Mouse (Mus musculus) naive thymus-derived CD4-positive, alpha-beta T cell, adult 2 months (primary cell): Measurements from ENCODE around the gene Dpyd.

Experiments
- DNase-seq: peaks from one replicate; pipeline ENCODE4 v3.0.0-alpha.2; 2011; ENCODE audit warnings: low read depth

The Dpyd gene

GRCm38 (mm10) chr3:118561554-118562310 is at the start of gene Dpyd:
Gene Dpyd, plus strand, starts transcription at chr3:118562129.
- DNase-seq, result no peak

- DNase-seq, result no peak
Measured at GRCm38 (mm10) chr3:118537676-118538075, 24.3 kb upstream of the Dpyd start.

DNA sequence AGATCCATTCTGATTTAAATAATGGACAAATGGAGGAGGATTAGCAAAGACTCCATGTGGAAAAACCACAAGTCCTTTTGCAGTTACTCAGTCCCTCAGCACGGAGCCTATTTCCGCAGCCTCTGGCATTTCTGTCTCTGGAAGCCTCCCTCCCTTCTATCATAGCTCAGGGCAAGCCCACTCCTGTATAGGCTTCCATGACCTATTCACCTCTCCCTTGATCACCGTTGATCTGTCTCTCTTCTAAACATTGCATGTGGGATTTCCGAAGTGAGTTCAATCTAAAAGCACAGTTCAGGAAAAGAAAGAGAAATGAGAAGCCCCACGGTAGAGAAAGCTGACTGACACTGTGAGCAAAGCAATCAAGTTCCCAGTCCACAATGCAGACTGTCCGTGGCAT is 20.2 kb upstream of the Dpyd start:
- DNase-seq, result no peak

DNA sequence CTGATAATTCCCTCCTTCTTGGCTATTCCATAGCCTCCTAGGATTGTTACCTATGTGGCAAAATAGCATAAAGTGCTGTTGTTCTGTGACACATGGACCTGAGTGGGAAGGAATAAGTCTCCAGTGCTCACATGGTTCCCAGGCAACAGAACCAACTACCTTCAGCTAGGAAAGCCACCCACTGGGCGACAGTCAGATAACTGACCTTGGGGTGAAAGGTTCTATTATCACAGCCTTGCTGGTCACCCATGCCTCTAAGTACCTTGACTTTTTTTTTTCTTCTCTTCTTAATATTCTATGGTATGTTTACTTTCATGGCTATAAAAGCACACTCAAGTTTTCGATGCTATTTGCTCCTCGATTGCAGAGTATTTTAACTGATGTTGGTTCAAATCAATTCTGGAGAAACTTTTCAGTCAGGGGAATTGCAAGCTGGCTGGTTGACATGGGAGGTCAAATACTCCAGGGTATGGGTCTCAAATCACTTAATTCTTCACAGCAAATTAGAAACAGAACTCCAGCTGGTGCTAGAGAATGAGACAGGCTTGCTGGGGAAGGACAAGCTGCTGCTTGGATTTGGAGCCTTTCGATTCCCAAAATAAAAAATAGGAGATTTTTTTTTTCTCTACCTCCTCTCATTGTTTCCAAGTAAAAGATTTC is 14.2 kb upstream of the Dpyd start:
- DNase-seq, result no peak

GRCm38 (mm10) chr3:118557605-118558004 is 4.3 kb upstream of the Dpyd start:
- DNase-seq, result no peak

DNA sequence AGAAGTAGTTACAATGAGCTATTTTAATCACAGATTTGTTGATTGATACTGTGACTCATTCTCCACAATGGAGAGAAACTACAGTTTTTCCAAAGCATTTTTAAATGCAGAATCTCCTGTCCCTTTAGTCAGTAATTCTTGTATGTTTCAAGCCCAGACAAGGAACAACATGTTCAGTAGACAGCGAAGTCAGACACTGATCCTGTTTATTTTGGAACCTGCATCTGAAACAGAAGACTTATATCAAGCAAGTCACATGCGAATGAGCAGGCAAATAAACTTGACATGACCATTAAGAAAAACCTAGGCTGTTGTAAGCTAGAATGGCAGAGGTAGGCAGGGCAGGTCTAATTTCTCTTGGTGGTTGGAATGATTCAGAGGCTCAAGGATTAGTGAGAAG is 2.0 kb upstream of the Dpyd start:
- DNase-seq, result no peak

DNA sequence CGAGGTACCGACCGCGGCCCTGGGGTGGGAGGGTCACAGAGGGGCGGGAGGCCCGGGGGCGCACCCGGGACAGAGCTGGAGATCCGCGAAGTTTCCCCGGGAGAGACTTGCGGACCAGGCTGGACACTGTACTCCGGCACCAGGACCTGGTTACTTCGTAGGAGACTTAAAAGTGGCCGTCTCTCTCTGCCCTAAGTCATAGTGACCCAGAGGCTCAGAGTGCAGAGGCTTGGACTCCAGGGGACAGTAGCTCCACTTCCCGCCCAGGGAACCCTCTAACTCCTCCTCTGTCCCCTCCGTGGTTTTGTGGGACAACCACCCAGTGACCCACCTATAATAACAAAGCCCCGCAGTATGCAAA is 362 bp downstream of the Dpyd start:
- no peak for DNase-seq

DNA sequence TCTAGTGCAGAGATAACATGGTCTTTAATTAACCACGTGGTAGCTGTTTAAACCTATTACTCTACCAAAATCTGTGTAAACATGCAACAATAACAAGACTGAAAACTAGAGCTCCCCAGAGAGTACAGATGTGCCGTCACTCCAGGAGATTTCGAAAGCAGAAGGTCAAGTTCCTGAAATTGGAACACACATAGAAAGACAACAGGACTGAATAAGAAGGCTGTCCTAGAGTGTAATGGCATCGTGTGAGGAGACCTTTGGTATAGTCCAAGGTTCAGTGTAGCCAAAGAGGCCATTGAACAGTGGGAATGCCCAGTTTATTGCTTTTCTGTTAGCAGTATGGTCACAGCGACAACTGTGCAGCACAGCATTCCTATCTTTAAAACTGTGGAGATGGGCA is 4.8 kb downstream of the Dpyd start:
- no peak for DNase-seq

DNA sequence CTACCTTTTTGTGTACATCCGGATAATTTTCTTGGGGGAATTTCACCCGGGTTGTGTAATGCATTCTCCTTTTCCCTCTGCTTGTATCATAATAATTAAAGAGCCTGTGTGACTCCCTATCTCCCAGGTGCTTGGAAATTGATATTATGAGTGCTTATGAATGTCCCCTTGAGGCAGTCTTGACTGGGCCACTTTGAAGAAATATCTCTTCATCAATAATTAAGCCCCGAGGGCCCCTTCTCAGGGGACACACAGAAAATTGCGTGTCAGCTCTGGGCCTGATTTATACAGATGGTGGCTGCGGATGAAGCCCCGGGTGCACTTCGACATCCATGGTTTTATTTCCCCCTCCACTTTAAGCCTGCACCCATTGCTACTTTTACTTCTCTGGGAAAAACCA is 8.3 kb downstream of the Dpyd start:
- DNase-seq, result no peak

DNA sequence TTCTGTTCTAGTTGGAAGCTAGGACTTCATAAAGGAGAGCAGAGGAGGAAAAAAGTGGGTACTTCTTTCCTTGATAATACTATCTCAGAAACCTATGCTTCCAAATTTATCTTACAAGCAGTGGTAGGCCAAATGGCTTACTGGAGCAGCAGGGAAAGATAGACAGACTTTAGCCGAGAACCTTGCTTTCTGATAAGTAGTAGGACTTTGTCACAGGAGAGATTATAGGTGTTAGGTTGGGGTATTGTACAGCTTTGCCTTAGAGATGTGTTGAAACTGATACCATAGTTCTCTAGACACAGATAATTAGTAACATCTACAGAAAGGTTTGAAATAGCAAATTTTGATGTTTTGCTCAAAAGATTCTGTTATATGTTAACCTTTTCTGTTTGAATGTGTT is 28.6 kb downstream of the Dpyd start:
- DNase-seq, result no peak

GRCm38 (mm10) chr3:118594864-118595263 is 32.9 kb downstream of the Dpyd start:
- no peak for DNase-seq

GRCm38 (mm10) chr3:118595693-118596092 is 33.8 kb downstream of the Dpyd start:
- no peak for DNase-seq

DNA sequence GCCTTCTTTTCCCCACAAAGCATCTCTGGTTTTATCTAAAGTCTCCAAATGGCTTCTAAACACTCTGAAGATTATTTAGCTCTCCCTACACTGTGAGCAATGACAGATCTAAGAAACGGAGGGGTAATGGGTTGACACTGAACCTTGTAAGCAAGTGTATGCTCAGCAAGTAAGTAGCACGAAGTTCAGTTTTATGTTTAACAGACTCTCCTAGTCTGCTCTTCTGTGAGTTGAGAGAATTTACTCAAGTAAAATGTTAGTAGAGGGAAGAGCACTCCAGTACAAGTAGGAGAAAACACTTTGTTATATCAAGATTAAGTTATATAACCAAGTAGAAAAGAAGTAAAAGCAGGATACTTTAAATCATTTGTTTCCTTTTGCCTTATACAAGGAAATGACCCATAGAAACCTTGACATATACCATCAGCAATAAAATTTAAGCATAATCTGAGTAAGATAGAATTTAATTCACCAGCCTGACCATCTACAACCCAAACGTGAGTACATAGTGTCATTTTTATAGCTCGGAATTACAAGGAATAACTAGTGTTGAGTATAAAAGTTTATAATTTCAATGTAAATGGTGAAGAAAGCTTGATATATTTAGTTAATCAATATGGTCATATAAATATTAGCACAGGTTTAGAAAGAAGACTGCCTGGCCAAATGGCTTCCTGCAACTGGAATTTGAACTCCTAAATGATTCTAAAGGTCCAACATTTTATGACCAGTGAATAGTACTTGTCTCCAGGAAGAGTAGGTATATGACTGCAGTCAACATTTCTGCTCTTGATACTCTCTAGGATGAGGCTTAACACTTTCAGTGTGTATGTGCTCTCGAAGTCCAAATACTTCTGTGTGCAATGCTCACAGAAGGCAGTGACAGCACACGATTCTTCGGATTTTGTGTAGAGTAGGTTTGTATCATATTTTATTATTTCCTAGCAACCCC is 40.0 kb downstream of the Dpyd start:
- DNase-seq, result no peak

DNA sequence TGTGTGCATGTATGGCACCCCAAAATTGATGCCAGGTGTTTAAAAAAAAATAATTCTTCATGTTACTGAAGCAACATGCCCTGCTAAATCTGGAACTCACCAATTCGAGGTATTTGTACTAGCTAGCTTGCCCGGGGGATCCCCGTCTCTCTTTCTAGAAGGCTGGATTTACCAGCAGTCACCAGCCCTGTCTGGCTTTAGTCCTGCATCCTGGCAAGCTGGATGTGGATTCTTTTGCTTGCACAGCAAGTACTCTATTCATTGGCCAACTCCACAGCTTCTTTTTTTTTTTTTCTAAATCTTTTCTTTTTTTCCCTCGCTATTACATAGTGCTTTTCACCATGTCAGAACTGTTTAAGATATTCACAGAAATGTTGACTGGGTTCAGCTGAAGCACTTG is 46.8 kb downstream of the Dpyd start:
- DNase-seq, result no peak

- DNase-seq, result no peak
Measured at GRCm38 (mm10) chr3:118626455-118627375, 64.8 kb downstream of the Dpyd start.

DNA sequence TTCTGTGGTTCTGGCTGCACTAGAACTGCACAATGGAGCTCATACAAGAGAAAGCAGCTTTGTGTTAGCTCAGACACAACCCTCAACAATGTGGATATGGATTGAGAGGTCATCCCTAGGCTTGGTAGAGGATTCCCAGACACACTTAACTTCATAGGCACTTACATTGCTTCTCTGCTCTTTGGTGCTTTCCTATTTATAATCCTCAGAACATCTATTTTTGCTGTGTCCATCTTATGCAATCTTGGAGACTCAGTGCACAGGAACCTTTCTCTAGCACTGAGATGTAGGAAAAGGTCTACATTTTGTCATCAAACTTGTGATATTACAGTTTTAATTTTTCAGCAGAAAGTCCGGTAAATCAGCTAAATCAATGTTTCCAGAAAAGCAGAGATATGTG is 67.8 kb downstream of the Dpyd start:
- DNase-seq, result no peak

DNA sequence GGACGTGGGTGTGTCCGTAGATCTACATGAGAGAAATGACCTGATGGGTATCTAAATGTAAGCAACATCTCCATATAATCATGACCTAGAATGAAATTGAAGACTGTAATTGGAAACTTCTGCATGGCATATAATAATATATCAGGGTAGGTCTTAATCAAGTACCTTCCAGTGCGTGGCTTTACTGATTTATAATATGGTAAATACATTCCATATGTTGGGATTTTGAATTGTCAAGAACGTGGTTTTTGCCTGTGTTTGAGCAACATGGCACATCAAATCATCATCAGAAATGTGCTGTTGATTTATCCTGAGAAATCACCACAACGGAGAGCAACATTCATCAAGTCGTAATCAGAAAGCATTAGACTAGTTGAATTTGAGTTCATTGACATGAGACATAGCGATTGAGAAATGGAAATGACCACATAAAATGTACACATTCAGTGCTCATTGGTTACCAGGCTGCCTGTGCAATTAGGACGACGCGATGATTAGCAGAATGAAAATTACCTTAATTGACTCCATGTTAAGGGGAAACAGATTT is 84.2 kb downstream of the Dpyd start:
- no peak for DNase-seq

GRCm38 (mm10) chr3:118663987-118664692 is 102.2 kb downstream of the Dpyd start:
- DNase-seq, result no peak

GRCm38 (mm10) chr3:118674121-118674745 is 112.3 kb downstream of the Dpyd start:
- DNase-seq, result no peak

DNA sequence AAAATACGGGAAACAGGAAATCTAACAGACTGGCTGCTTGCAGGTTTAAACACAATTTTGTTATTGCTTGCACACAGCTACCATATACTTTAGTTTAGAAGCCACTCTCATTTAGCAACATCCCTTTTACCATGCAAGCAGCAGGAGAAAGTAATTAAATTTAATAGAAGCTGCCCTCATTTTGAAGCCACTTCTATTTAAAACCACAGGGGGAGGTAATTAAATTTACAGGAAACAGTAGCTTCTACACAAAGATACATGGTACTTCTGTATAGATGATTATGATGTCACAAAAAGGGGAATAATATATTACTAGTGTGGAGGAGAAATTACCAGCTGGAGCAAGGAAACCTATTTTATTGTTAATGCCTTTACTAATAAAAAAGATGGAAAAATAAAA is 113.5 kb downstream of the Dpyd start:
- DNase-seq, result no peak
